Mouse (Mus musculus) heart, adult 2 months (tissue): ENCODE results near the gene Zmiz1.

Experiments used
- CTCF ChIP-seq: fragments of 200-600 bp; IDR thresholded peaks from 2 replicates; pipeline ENCODE4 v1.8.1; 2022; ENCODE audit warnings: antibody characterized with exemption, mild to moderate bottlenecking, moderate library complexity
- EP300 ChIP-seq: fragments of 200-500 bp; IDR thresholded peaks from 2 replicates; pipeline ENCODE4 v1.6.1; 2011; ENCODE audit warnings: low read depth, low read length, control low read depth; ENCODE audit not compliant: insufficient read depth
- POLR2A ChIP-seq: fragments of 200-500 bp; IDR thresholded peaks from 2 replicates; pipeline ENCODE4 v1.6.1; 2011; ENCODE audit warnings: mild to moderate bottlenecking, low read depth, low read length, control low read depth; ENCODE audit not compliant: insufficient read depth

DNA sequence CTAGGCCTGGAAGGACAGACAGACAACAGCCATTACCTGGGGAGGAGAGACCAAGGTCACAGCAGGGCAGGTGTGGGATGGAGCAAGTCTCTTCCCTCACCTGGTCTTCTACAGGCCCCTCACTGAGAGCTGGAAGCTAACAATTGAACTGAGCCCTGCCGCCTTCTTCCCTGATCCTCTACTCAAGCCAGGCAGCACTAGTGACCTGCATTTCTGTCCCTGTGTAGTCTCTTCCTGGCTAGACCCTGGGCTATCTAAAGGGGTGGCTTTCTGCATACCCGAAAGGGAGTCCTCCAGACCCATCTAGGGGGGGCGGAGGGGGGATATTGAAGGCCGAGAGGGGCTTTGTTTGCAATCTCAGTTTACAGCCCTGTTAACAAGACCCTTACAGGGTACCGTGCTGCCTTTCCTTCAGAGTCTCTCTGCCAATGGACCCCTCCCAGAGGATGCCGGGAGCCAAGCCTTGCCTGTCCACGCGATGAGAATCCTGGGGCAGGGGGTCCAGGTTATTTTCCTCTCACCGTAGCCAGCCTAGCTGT lies 152.2 kb downstream of the Zmiz1 start:
- no peak for TF ChIP-seq POLR2A
- TF ChIP-seq CTCF: no peak
- TF ChIP-seq EP300: no peak
